Mouse (Mus musculus) lung, postnatal 25 days (tissue): ENCODE results near the gene Abhd17c.
"Not testable (repeated sequence)": the region's sequence is repeated elsewhere in the genome, so short reads cannot be mapped to it uniquely, and the experiment has no call there.

Experiments
- DNase-seq: peaks from one replicate; pipeline ENCODE4 v3.0.0; 2022; ENCODE audit warnings: low spot score

Gene Abhd17c

DNA sequence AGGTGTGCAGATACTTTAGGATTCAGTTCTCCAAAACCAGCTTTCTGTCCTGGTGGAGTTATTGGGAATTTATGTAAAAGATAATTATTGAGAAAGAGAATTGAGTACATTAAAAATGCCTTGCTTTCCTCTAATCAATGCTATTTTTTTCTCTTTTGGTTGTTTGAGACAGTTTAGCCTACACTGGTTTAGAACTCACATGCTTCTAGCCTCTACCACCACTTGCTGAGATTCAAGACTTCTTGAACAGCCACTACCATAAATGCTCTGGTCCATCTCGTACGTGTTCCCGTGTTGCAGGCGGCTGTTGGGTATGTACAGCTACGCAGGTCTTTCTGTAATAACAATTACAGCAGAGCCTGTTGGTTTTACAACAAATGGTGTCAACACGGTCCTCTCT lies 681 bp upstream of the Abhd17c start:
- no peak for DNase-seq

DNA sequence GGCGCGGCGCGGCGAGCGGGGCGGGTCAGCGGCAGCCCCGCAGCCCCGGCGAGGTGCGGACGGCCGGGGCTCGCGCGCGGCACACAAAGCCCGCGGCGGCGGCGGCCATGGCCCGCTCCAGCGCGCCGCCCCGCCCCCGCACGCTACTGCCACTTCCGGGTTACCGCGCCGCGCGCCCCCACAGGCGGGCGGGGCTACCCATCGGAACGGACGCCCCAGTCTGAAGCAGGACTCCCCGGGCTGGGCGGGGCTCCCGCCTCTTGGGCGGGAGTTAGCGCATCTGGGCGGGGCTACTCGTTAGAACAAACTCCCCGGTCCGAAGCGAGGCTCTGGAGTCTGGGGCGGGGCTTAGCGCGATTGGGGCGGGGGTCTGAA lies 254 bp upstream of the Abhd17c start:
- DNase-seq = peak; percentile 94

GRCm38 (mm10) chr7:84150361-84151000 lies 1.2 kb downstream of the Abhd17c start:
- DNase-seq = no peak

GRCm38 (mm10) chr7:84149821-84150220 lies 1.9 kb downstream of the Abhd17c start:
- DNase-seq = no peak

- DNase-seq = no peak
Measured at GRCm38 (mm10) chr7:84148896-84149295, 2.8 kb downstream of the Abhd17c start.

DNA sequence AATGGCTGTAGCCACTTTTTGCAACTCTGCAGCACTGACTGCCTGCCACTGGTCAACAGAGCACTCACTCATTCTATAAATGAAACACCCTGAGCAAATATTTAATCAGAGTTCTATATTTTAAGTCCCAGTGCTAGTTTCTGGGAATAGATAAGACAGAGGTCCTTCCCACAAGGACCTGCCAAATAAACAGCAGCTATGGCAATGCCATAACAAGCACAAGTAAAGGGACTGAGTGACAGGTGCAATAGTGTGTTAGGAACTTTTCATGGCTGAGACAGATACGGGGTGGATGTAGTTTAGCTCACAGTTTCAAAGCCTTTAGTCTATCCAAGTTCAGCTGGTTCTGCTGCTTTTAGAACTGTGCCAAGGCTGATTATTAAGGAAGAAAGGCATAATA lies 3.9 kb downstream of the Abhd17c start:
- no peak for DNase-seq

- no peak for DNase-seq
Measured at GRCm38 (mm10) chr7:84145633-84146032, 6.1 kb downstream of the Abhd17c start.

GRCm38 (mm10) chr7:84142736-84143473 lies 8.8 kb downstream of the Abhd17c start:
- DNase-seq = peak; percentile 53

DNA sequence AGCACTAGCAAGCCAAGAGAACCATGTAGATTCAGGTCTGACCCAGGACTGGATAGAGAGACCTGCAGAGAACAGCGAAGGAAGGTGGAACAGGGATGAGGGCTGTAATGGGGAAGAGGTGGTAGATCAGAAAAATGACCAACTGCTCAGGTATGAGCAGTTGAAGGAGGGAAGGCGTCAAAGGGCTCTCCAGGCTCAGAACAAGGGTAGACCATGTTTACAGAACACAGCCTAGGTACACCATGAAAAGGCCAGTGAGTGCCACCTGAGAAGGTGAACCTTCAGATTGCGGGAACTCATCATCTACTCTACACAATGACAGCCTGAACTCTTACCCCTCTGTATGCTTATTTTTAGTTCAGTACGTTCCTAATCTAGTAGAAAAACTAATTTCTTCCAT lies 9.5 kb downstream of the Abhd17c start:
- peak; percentile 77 for DNase-seq

DNA sequence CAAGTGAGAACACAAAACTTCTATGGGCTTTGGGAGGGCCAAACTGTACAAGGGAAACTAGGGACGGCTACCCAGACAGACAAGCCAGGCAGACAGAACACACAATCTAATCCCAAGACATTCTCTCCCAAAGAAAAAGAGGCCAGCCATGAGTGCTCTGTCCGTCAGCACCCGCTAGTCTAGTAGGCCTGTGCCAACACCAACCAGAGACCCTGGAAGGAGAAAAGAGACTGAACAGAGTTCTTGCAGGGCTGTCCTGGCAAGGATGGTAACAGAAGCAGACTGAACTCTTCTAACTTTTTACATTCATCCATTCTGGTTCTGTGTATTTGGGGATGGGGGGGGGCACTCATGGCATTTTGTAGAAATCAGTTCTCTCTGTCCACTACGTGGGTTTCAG lies 12.1 kb downstream of the Abhd17c start:
- DNase-seq = no peak

- peak; percentile 73 for DNase-seq
Measured at GRCm38 (mm10) chr7:84138731-84139130, 13.0 kb downstream of the Abhd17c start.

GRCm38 (mm10) chr7:84137779-84138178 lies 13.9 kb downstream of the Abhd17c start:
- no peak for DNase-seq

- peak; percentile 74 for DNase-seq
Measured at GRCm38 (mm10) chr7:84135799-84136700, 15.6 kb downstream of the Abhd17c start.

DNA sequence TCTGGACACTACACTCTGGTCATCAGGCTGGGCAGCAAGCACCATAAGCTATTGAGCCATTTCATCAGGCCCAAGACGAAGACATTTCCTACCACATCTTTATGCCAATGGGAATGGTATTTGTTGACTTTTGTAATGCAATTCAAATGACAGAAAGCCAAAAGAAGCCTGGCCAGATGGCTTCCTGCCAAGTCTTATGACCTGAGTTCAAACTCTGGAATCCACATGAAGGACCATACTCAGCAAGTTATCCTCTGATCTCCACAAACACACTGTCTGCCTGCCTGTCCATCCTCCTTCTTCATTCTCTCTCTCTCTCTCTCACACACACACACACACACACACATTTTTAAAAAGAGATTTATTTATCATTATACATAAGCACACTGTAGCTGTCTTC lies 19.0 kb downstream of the Abhd17c start:
- DNase-seq = peak; percentile 73

GRCm38 (mm10) chr7:84131736-84132135 lies 20.0 kb downstream of the Abhd17c start:
- no peak for DNase-seq

DNA sequence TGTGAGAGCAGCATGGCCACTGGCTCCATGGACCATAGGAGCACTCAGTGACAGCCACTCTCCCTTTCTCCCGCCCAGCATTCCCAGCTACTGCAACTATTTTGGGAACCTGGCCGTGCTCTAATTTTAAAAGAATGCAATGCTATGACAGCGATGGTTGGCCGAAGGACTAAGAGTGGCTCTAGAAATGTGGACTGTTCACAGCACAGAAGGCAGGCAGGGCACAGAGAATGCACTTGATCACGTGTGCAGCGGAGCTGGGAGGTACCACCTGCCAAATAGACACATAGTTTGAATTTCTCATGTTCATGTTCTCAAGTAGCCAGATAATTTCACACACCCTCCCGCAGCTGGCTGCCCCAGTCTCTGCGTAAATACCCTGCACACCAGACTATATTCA lies 23.0 kb downstream of the Abhd17c start:
- peak; percentile 71 for DNase-seq

DNA sequence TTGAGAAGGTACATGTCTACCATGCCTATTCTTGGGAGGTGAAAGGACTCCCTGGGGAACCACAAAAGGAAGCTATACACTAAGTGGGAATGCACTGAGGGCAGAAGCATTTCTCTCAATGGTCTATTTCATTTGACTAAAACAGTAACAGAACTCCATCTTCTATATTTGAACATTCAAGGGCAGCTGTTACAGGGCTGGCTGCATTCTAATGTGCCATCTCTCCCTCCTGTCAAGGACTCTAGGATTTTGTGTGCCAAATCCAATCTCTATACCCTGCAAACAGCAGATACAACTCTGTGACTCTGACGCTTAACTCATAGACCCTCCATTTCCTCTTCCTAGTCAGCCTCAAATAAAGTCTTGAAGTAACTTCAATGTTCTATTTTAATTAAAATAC lies 26.0 kb downstream of the Abhd17c start:
- no peak for DNase-seq

GRCm38 (mm10) chr7:84123651-84124050 lies 28.0 kb downstream of the Abhd17c start:
- DNase-seq = not testable (repeated sequence)

GRCm38 (mm10) chr7:84121778-84122177 lies 29.9 kb downstream of the Abhd17c start:
- DNase-seq = no peak

DNA sequence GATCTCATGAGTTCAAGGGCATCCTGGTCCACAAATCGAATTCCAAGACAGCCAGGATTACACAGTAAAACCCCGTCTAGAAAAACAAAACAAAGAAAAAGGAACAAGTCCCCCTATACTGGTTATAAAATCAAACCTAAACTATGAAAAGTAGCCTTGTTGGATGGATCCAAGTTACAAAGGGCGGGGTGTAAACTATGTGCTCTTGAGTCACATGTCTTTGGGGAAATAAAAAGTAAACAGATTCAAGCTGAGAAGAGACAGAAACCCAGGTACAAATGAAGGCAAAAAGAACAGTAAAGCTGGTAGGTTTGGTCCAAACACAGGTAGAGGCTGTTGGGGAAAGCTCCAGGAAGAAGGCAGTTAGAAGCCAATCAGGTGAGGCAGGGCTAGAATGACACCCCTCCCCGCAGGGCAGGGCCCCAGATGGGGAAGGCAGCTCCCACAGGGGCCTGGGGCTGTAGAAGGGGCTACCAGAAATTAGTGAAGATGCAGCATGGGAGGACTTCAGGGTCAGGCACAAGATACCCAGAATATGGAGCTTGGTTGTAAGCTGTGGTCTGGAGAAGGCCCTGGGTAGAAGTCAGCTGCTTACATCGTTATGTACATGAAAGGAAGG lies 31.4 kb downstream of the Abhd17c start:
- DNase-seq = no peak

GRCm38 (mm10) chr7:84119216-84120105 lies 32.2 kb downstream of the Abhd17c start:
- DNase-seq = no peak
